Mouse (Mus musculus) kidney, postnatal 4 days (tissue): ENCODE results near the gene Fkbp7.

Source experiments
- DNase-seq, 2 experiments: peaks; one replicate each; pipeline ENCODE4 v3.0.0; 2021; ENCODE audit warnings: mixed read lengths in 2 of 2

The Fkbp7 gene

GRCm38 (mm10) chr2:76672966-76673392, at the start of gene Fkbp7:
Gene Fkbp7, minus strand, starts transcription at chr2:76673116.
- DNase-seq = peak; percentile 94 to 96

- DNase-seq = no peak
Observed at GRCm38 (mm10) chr2:76719650-76720049, 46.7 kb upstream of the Fkbp7 start.

- peak in 1 of 2 experiments; percentile 10 for DNase-seq
Observed at GRCm38 (mm10) chr2:76714984-76715383, 42.1 kb upstream of the Fkbp7 start.

GRCm38 (mm10) chr2:76708512-76708911, 35.6 kb upstream of the Fkbp7 start:
- no peak for DNase-seq

- no peak for DNase-seq
Observed at GRCm38 (mm10) chr2:76705655-76706054, 32.7 kb upstream of the Fkbp7 start.

GRCm38 (mm10) chr2:76702751-76703150, 29.8 kb upstream of the Fkbp7 start:
- DNase-seq = no peak

GRCm38 (mm10) chr2:76702188-76702587, 29.3 kb upstream of the Fkbp7 start:
- DNase-seq = no peak

- DNase-seq = no peak
Observed at GRCm38 (mm10) chr2:76695290-76695689, 22.4 kb upstream of the Fkbp7 start.

- no peak for DNase-seq
Observed at GRCm38 (mm10) chr2:76693765-76694164, 20.8 kb upstream of the Fkbp7 start.

- peak; percentile 66 to 75 for DNase-seq
Observed at GRCm38 (mm10) chr2:76690436-76691204, 17.7 kb upstream of the Fkbp7 start.

- no peak for DNase-seq
Observed at GRCm38 (mm10) chr2:76688162-76688561, 15.2 kb upstream of the Fkbp7 start.

- DNase-seq = no peak
Observed at GRCm38 (mm10) chr2:76687608-76688007, 14.7 kb upstream of the Fkbp7 start.

GRCm38 (mm10) chr2:76686986-76687385, 14.1 kb upstream of the Fkbp7 start:
- DNase-seq = no peak

- DNase-seq = no peak
Observed at GRCm38 (mm10) chr2:76682301-76682700, 9.4 kb upstream of the Fkbp7 start.

- DNase-seq = no peak
Observed at GRCm38 (mm10) chr2:76676401-76677226, 3.7 kb upstream of the Fkbp7 start.

- no peak for DNase-seq
Observed at GRCm38 (mm10) chr2:76675949-76676348, 3.0 kb upstream of the Fkbp7 start.

GRCm38 (mm10) chr2:76675451-76675850, 2.5 kb upstream of the Fkbp7 start:
- DNase-seq = peak in 1 of 2 experiments; percentile 36

- peak; percentile 85 to 91 for DNase-seq
Observed at GRCm38 (mm10) chr2:76674725-76675427, 2.0 kb upstream of the Fkbp7 start, which contains the start of gene Plekha3. Gene Plekha3, plus strand, starts transcription at chr2:76675281.

- DNase-seq = peak; percentile 54 to 70
Observed at GRCm38 (mm10) chr2:76673472-76674081, 661 bp upstream of the Fkbp7 start.

GRCm38 (mm10) chr2:76672134-76672745, 676 bp downstream of the Fkbp7 start:
- no peak for DNase-seq

- DNase-seq = no peak
Observed at GRCm38 (mm10) chr2:76671641-76672040, 1.3 kb downstream of the Fkbp7 start.

- no peak for DNase-seq
Observed at GRCm38 (mm10) chr2:76667200-76667599, 5.7 kb downstream of the Fkbp7 start.
